Mouse (Mus musculus) forebrain, embryonic 16.5 days (tissue): ENCODE measurements around the gene Elf2. TPM values are rescaled to one million over a fixed set of nuclear protein-coding genes. Genes with fewer than 3 reads are reported as not detected.

ENCODE experiments used
- ATAC-seq: fragments of 200-750 bp; cut with Nextera tagmentation; 2 replicates; pipeline ENCODE4 v1.8.0; 2017; ENCODE audit warnings: mild to moderate bottlenecking, moderate library complexity
- H3K27ac ChIP-seq: fragments of 300-500 bp; sonication (generic); 2 replicates; pipeline ENCODE4 v1.5.1; 2014; ENCODE audit warnings: low read length, control low read depth
- H3K27me3 ChIP-seq: fragments of 300-500 bp; sonication (generic); replicated peaks from 2 replicates; pipeline ENCODE4 v1.6.1; 2014; ENCODE audit warnings: low read length; ENCODE audit not compliant: control insufficient read depth, insufficient read depth
- H3K36me3 ChIP-seq: fragments of 300-500 bp; sonication (generic); 2 replicates; pipeline ENCODE4 v1.6.1; 2014; ENCODE audit not compliant: control insufficient read depth, insufficient read depth
- H3K4me1 ChIP-seq: fragments of 300-500 bp; sonication (generic); replicated peaks from 2 replicates; pipeline ENCODE4 v1.6.1; 2014; ENCODE audit warnings: low read length; ENCODE audit not compliant: control insufficient read depth, insufficient read depth
- H3K4me2 ChIP-seq: fragments of 300-500 bp; sonication (generic); 2 replicates; pipeline ENCODE4 v1.6.1; 2014; ENCODE audit warnings: mild to moderate bottlenecking, low read length, control low read depth
- H3K4me3 ChIP-seq: fragments of 300-500 bp; sonication (generic); replicated peaks from 2 replicates; pipeline ENCODE4 v1.5.1; 2014; ENCODE audit warnings: mild to moderate bottlenecking, low read length, control low read depth
- H3K9ac ChIP-seq: fragments of 300-500 bp; sonication (generic); replicated peaks from 2 replicates; pipeline ENCODE4 v1.6.1; 2014; ENCODE audit warnings: low read depth, low read length, control low read depth
- H3K9me3 ChIP-seq: fragments of 300-500 bp; sonication (generic); 2 replicates; pipeline ENCODE4 v1.6.1; 2016; ENCODE audit warnings: low read length; ENCODE audit not compliant: control insufficient read depth
- WGBS: fragments of 180-500 bp; shearing (Covaris S2); extraction: QIAGEN DNeasy Blood & Tissue Kit; methylation state at CpG from one replicate; pipeline ENCODE4 v1.1.7; 2014; 5-methylcytosine and 5-hydroxymethylcytosine counted together
- polyA plus RNA-seq: library from polyadenylated mRNA; unstranded; fragments of >200 nt; fragmentation: Nextera tagmentation; extraction: Ambion mirVana; gene quantifications from 2 replicates; pipeline ENCODE4 v1.2.1, GENCODE M21; 2015

The Elf2 gene
- polyA plus RNA-seq, 1 experiment from 2014 or later, result 46.2 TPM

DNA sequence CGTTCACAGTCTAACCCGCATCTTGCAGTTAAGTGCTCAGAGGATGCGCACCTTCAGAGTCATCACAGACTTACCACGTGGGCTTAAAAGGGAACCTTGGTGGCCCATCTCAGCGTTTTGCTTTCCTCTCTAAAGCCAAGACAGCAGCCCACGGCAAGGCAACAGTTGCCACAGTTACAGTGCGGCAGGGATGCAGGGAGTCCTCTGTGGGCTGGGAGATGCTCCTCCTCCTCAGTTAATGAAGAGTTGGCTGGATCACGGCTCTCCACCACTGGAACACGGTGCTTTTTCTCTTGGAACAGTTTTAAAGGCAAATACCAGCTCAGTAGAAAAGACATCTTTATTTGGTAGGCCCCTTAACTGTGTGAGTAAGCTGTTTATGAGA lies 111.7 kb downstream of the Elf2 start:
- Histone ChIP-seq H3K27ac (no peak overlapping the region), H3K9ac (no peak overlapping the region), H3K36me3 (no peaks in the 10 kb centered on the region), H3K4me2 (no peak overlapping the region), H3K9me3 (no peaks in the 10 kb centered on the region), H3K27me3 (no peaks in the 10 kb centered on the region), H3K4me1 (peaks cover 20% of the 10 kb centered on the region), H3K4me3 (no peak overlapping the region)
- no peak for ATAC-seq
- 63% methylated on average over 9 of the region's 9 CpGs for WGBS

DNA sequence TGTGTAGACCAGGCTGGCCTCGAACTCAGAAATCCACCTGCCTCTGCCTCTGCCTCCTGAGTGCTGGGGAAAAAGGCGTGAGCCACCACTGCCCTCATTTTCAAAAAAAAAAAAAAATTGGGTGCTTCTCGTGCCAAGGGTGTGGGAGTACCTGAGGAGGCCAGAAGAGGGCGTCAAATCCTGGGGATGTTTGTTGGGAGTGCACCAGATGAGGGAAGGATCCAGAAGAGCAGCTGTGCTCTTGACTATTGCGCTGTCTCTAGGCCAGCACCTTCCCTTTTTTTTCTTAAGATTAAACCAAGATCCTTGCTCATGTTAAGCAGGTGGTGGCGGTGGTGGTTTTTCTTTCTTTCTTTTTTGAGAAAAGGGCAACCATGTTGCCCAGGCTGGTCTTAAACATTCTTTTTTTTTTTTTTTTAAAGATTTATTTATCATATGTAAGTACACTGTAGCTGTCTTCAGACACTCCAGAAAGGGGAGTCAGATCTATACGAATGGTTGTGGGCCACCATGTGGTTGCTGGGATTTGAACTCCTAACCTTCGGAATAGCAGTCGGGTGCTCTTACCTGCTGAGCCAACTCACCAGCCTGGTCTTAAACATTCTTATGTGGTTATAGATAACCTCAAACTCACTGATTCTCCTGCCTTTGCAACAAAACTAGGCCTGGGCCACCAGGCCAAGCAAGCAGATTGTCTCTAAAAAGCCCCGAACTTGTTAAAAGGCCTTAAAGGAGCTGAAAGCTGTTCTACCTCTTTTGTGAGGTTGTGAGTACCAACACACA lies 112.2 kb downstream of the Elf2 start:
- Histone ChIP-seq H3K27me3 (no peaks in the 10 kb centered on the region), H3K9ac (no peak overlapping the region), H3K9me3 (no peaks in the 10 kb centered on the region), H3K27ac (no peak overlapping the region), H3K4me3 (no peak overlapping the region), H3K4me2 (no peak overlapping the region), H3K36me3 (no peaks in the 10 kb centered on the region), H3K4me1 (peaks cover 22% of the 10 kb centered on the region)
- WGBS, result 73% methylated on average over 10 of the region's 10 CpGs
- ATAC-seq, result no peak

GRCm38 (mm10) chr3:51226601-51227000 lies 113.9 kb downstream of the Elf2 start:
- no peaks in the 10 kb centered on the region for H3K36me3 ChIP-seq
- ATAC-seq, result no peak
- WGBS, result 91% methylated on average over 3 of the region's 3 CpGs
- H3K4me3 ChIP-seq, result no peak overlapping the region
- no peaks in the 10 kb centered on the region for H3K9me3 ChIP-seq
- no peak overlapping the region for H3K27ac ChIP-seq
- no peaks in the 10 kb centered on the region for H3K27me3 ChIP-seq
- H3K4me1 ChIP-seq, result peaks cover 22% of the 10 kb centered on the region
- no peak overlapping the region for H3K9ac ChIP-seq
- H3K4me2 ChIP-seq, result no peak overlapping the region

GRCm38 (mm10) chr3:51225979-51226378 lies 114.5 kb downstream of the Elf2 start:
- Histone ChIP-seq H3K4me1 (peaks cover 22% of the 10 kb centered on the region), H3K9me3 (no peaks in the 10 kb centered on the region), H3K27me3 (no peaks in the 10 kb centered on the region), H3K4me3 (no peak overlapping the region), H3K9ac (no peak overlapping the region), H3K36me3 (no peaks in the 10 kb centered on the region), H3K4me2 (peak overlapping the region; percentile 79), H3K27ac (no peak overlapping the region)
- ATAC-seq, result no peak
- 96% methylated on average over 10 of the region's 10 CpGs for WGBS

DNA sequence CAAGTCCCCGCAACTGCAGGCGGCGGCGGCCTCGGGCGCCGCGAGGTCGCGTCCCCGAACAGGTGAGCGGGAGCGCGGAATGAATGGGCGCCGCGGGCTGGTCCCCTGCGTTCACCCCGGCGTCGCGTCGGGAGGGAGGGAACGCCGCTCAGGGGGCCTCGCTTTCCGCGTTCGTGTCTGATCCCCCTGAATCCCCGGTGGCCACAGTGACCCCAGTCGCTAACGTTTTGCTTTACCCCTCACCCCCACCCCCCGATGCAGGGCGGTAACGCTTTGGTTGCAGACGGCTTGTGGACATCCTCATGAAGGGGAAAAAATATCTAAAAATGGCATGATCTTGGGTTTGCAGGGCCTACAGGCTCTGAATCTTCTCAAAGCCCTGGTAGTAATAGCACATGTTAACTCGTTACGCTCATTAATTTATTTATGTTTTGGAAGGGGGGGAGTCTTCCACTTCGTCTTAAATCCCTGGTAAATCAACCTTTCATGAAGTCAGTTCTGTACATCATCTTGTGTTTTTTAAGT lies 115.2 kb downstream of the Elf2 start:
- Histone ChIP-seq H3K9me3 (no peaks in the 10 kb centered on the region), H3K27me3 (no peaks in the 10 kb centered on the region), H3K4me3 (peak overlapping the region; percentile 84), H3K27ac (peak overlapping the region; percentile 98), H3K4me2 (peak overlapping the region; percentile 79), H3K9ac (peak overlapping the region; percentile 95), H3K36me3 (no peaks in the 10 kb centered on the region), H3K4me1 (peaks cover 22% of the 10 kb centered on the region)
- WGBS, result 1% methylated on average over 39 of the region's 39 CpGs
- peak; percentile 19 for ATAC-seq

DNA sequence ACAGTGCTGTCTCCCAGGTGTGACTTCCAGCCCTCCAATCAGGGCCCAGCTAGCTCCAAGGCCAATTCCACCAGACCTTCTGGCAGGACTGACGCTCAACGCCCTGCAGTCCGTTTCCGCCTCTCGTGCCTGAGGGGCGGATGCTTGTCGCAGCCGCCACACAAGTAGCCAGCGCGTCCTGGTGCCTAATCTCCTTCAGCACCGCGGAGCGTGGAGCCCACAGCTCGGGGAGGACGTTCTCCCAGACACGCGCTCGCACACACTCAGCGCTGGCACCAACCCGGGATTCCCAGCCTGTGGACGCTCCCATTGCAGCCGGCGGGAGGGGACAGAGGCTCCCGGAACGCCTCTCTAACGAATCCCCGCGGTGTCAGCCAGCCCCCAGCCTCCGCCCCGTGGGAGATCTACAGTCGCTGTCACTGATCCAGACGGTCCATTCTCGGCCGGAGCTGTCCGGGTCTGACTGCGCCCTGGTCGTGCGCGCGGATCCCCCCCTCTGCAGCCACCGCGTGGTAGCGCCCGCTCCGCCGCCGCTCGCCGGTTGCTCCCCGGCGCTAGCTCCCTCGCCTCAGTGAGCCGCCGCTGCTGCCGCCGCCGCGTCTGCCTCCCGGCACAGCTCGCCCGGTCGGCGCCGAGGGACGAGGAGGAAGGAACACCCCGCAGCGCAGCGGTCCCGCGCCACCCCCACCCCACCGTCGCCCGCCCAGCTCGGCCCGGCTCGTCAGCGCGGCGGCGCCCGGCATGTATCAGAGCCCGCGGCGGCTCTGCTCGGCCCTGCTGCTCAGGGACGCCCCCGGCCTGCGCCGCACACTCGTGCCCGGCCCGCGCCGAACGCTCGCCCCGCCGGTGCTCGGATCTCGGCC lies 115.9 kb downstream of the Elf2 start, which contains the start of gene Noct:
Gene Noct, plus strand, starts transcription at position 85 of the 863 bp plus-strand sequence.
- Histone ChIP-seq H3K27me3 (no peaks in the 10 kb centered on the region), H3K27ac (peak within 1 kb of the TSS; percentile 98), H3K9me3 (no peaks in the 10 kb centered on the region), H3K4me3 (peak within 1 kb of the TSS; percentile 84), H3K4me2 (peak within 1 kb of the TSS; percentile 79), H3K4me1 (peaks cover 22% of the 10 kb centered on the region), H3K9ac (peak within 1 kb of the TSS; percentile 95), H3K36me3 (no peaks in the 10 kb centered on the region)
- peak; percentile 91 for ATAC-seq
- WGBS, result under 1% methylated on average over 77 of the region's 100 CpGs

GRCm38 (mm10) chr3:51223556-51223955 lies 116.9 kb downstream of the Elf2 start:
- H3K4me3 ChIP-seq, result no peak overlapping the region
- no peak overlapping the region for H3K9ac ChIP-seq
- ATAC-seq, result no peak
- peak overlapping the region; percentile 79 for H3K4me2 ChIP-seq
- H3K36me3 ChIP-seq, result no peaks in the 10 kb centered on the region
- H3K27me3 ChIP-seq, result no peaks in the 10 kb centered on the region
- 29% methylated on average over 5 of the region's 5 CpGs for WGBS
- H3K27ac ChIP-seq, result no peak overlapping the region
- H3K9me3 ChIP-seq, result no peaks in the 10 kb centered on the region
- H3K4me1 ChIP-seq, result peaks cover 20% of the 10 kb centered on the region

DNA sequence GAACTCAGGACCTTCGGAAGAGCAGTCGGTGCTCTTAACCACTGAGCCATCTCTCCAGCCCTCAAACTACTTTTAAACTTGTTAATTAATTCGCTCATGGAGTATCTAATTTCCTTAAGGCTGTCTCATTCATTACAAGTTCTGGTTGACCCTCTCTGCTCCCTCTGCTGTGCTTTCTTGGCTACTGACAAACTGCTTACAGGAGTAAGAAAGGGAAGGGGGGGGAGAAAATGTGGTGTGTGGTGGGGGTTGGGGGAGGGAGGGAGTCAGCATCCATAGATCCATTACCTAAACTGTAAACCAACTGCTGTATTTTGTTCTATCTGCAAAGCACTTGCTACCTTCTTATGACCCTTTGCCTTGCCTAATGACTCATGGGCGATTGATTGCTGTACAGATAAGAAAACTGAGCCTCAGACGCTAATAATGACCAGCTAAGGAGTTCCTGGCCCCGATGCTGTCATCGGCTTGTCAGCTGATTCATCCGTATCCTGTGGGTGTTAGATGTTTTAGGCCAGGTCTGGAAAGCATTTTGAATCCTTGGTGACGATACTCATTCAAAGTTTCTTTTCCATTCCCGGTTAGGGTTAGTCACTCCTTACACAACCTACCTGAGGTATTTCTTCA lies 117.5 kb downstream of the Elf2 start:
- H3K27me3 ChIP-seq, result no peaks in the 10 kb centered on the region
- peaks cover 19% of the 10 kb centered on the region for H3K4me1 ChIP-seq
- 74% methylated on average over 10 of the region's 10 CpGs for whole genome bisulfite sequencing
- H3K4me2 ChIP-seq, result no peak overlapping the region
- H3K27ac ChIP-seq, result no peak overlapping the region
- H3K36me3 ChIP-seq, result no peaks in the 10 kb centered on the region
- ATAC-seq, result no peak
- H3K4me3 ChIP-seq, result no peak overlapping the region
- no peak overlapping the region for H3K9ac ChIP-seq
- H3K9me3 ChIP-seq, result no peaks in the 10 kb centered on the region

DNA sequence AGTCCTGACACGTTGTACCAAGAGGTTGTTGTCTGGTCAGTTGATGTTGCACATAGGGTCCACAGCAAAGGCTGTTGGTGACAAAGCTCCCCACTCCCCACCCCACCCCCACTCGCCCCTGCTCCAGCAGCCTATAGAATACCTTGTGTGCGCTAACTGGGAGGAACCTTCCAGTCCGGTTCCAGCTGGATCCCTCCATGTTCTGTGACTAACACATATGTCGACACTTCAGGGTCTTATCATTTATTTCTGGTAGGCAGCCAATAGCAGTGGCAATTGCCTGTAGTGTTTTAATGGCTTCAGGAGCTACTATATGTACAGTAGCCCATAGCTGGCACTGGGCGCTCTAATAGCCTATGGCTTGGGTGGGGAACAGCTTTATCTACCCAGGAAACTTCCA lies 118.2 kb downstream of the Elf2 start:
- H3K27me3 ChIP-seq, result no peaks in the 10 kb centered on the region
- ATAC-seq, result no peak
- no peak overlapping the region for H3K9ac ChIP-seq
- H3K36me3 ChIP-seq, result no peaks in the 10 kb centered on the region
- H3K9me3 ChIP-seq, result no peaks in the 10 kb centered on the region
- no peak overlapping the region for H3K4me2 ChIP-seq
- H3K4me1 ChIP-seq, result peaks cover 19% of the 10 kb centered on the region
- H3K27ac ChIP-seq, result no peak overlapping the region
- H3K4me3 ChIP-seq, result no peak overlapping the region
- 82% methylated on average over 6 of the region's 6 CpGs for WGBS
